Mouse (Mus musculus) CH12.LX (cell line): ENCODE data around the gene Trabd2b. TPM values are rescaled to one million over a fixed set of nuclear protein-coding genes. Genes with fewer than 3 reads are reported as not detected.

Experiments
- DNase-seq: peaks from one replicate; pipeline ENCODE4 v3.0.0-alpha.2; 2013; ENCODE audit errors: extremely low read depth
- H3K27ac ChIP-seq: 2 replicates; pipeline ENCODE4 v1.5.1; 2012; ENCODE audit warnings: low read depth, mild to moderate bottlenecking, control low read depth, moderate library complexity; ENCODE audit not compliant: insufficient read depth
- H3K27me3 ChIP-seq: replicated peaks from 2 replicates; pipeline ENCODE3; 2012; ENCODE audit warnings: inconsistent platforms
- H3K36me3 ChIP-seq, 2 experiments: replicated peaks in 1 of 2; 2 replicates each; pipeline versions ENCODE3 to v1.6.1; 2012; ENCODE audit warnings: inconsistent platforms in 1 of 2, low read length in 1 of 2, mild to moderate bottlenecking in 1 of 2, mixed read lengths in 1 of 2, moderate library complexity in 1 of 2; ENCODE audit not compliant: control insufficient read depth in 1 of 2, insufficient read depth in 1 of 2
- H3K4me1 ChIP-seq, 2 experiments: 2 replicates each; pipeline ENCODE4 v1.6.1; 2012; ENCODE audit warnings: inconsistent platforms in 1 of 2, moderate library complexity in 1 of 2; ENCODE audit not compliant: insufficient read depth in 2 of 2, control insufficient read depth in 1 of 2
- H3K4me2 ChIP-seq: 2 replicates; pipeline ENCODE4 v1.6.1; 2012; ENCODE audit warnings: low read depth, mild to moderate bottlenecking, control low read depth; ENCODE audit not compliant: poor library complexity, insufficient read depth, severe bottlenecking
- H3K4me3 ChIP-seq, 3 experiments: fragments of 150-350 bp in 1 of 3; sonication (generic) in 1 of 3; replicated peaks in 1 of 3; 2 replicates each; pipeline versions ENCODE3 to v1.5.1; 2011 to 2012; ENCODE audit warnings: low read depth in 2 of 3, low read length in 2 of 3, mild to moderate bottlenecking in 2 of 3, moderate library complexity in 2 of 3, control low read depth in 1 of 3, improper control_type of control experiment in 1 of 3, inconsistent platforms in 1 of 3, mixed read lengths in 1 of 3; ENCODE audit not compliant: poor library complexity in 1 of 3
- H3K79me2 ChIP-seq: replicated peaks from 2 replicates; pipeline ENCODE4 v1.6.1; 2012; ENCODE audit warnings: mild to moderate bottlenecking, moderate library complexity; ENCODE audit not compliant: control insufficient read depth, poor library complexity, insufficient read depth, severe bottlenecking; ENCODE audit errors: extremely low read depth
- H3K9ac ChIP-seq: 2 replicates; pipeline ENCODE4 v1.6.1; 2012; ENCODE audit warnings: low read depth, mild to moderate bottlenecking, control low read depth, moderate library complexity; ENCODE audit not compliant: insufficient read depth
- H3K9me3 ChIP-seq: replicated peaks from 2 replicates; pipeline ENCODE3; 2012; ENCODE audit warnings: low read length, inconsistent platforms, mixed read lengths
- BHLHE40 ChIP-seq: IDR thresholded peaks from 2 replicates; pipeline ENCODE4 v1.6.1; 2011; ENCODE audit warnings: mild to moderate bottlenecking, low read depth, low read length, improper control_type of control experiment
- CTCF ChIP-seq, 2 experiments: IDR thresholded peaks in 1 of 2; conservative IDR thresholded peaks in 1 of 2; 2 replicates each; pipeline ENCODE4 v1.5.1; 2011 to 2012; ENCODE audit warnings: low read depth in 2 of 2, low read length in 2 of 2, improper control_type of control experiment in 1 of 2, inconsistent platforms in 1 of 2, mild to moderate bottlenecking in 1 of 2, moderate library complexity in 1 of 2
- ELF1 ChIP-seq: IDR thresholded peaks from 2 replicates; pipeline ENCODE4 v1.6.1; 2014; ENCODE audit warnings: low read depth, mild to moderate bottlenecking, inconsistent platforms, low read length, improper control_type of control experiment
- ETS1 ChIP-seq: conservative IDR thresholded peaks from 2 replicates; pipeline ENCODE4 v1.6.1; 2012; ENCODE audit warnings: low read depth, mild to moderate bottlenecking, inconsistent platforms, low read length, improper control_type of control experiment, moderate library complexity
- GABPA ChIP-seq: IDR thresholded peaks from 2 replicates; pipeline ENCODE4 v1.6.1; 2012; ENCODE audit warnings: low read depth, low read length, improper control_type of control experiment, inconsistent platforms; ENCODE audit not compliant: insufficient replicate concordance
- IRF4 ChIP-seq: IDR thresholded peaks from 2 replicates; pipeline ENCODE4 v1.6.1; 2014; ENCODE audit warnings: low read depth, mild to moderate bottlenecking, inconsistent platforms, low read length, improper control_type of control experiment
- JUN ChIP-seq: IDR thresholded peaks from 2 replicates; pipeline ENCODE4 v1.6.1; 2011; ENCODE audit warnings: low read depth, mild to moderate bottlenecking, low read length, improper control_type of control experiment, moderate library complexity; ENCODE audit not compliant: insufficient read depth
- JUND ChIP-seq: conservative IDR thresholded peaks from 2 replicates; pipeline ENCODE4 v1.6.1; 2011; ENCODE audit warnings: low read depth, low read length, improper control_type of control experiment
- KAT2A ChIP-seq: IDR thresholded peaks from 2 replicates; pipeline ENCODE4 v1.6.1; 2012; ENCODE audit warnings: low read length, improper control_type of control experiment, inconsistent platforms; ENCODE audit not compliant: insufficient replicate concordance
- MAX ChIP-seq: IDR thresholded peaks from 2 replicates; pipeline ENCODE4 v1.6.1; 2011; ENCODE audit warnings: low read length, improper control_type of control experiment
- MAZ ChIP-seq: IDR thresholded peaks from 2 replicates; pipeline ENCODE4 v1.6.1; 2012; ENCODE audit warnings: low read depth, mild to moderate bottlenecking, inconsistent platforms, low read length, improper control_type of control experiment, moderate library complexity
- MEF2A ChIP-seq: IDR thresholded peaks from 2 replicates; pipeline ENCODE4 v1.6.1; 2014; ENCODE audit warnings: low read depth, mild to moderate bottlenecking, inconsistent platforms, low read length, improper control_type of control experiment, borderline replicate concordance
- MYC ChIP-seq: IDR thresholded peaks from 2 replicates; pipeline ENCODE4 v1.6.1; 2011; ENCODE audit warnings: low read depth, mild to moderate bottlenecking, improper control_type of control experiment, low read length
- NELFE ChIP-seq: IDR thresholded peaks from 2 replicates; pipeline ENCODE4 v1.6.1; 2011; ENCODE audit warnings: low read depth, low read length, improper control_type of control experiment
- NRF1 ChIP-seq: IDR thresholded peaks from 2 replicates; pipeline ENCODE4 v1.6.1; 2014; ENCODE audit warnings: low read depth, mild to moderate bottlenecking, inconsistent platforms, low read length, improper control_type of control experiment, moderate library complexity
- POLR2A ChIP-seq: IDR thresholded peaks from 2 replicates; pipeline ENCODE4 v1.6.1; 2011; ENCODE audit warnings: low read depth, mild to moderate bottlenecking, improper control_type of control experiment, low read length
- POLR2AphosphoS2 ChIP-seq: IDR thresholded peaks from 2 replicates; pipeline ENCODE4 v1.6.1; 2011; ENCODE audit warnings: low read depth, low read length, improper control_type of control experiment
- RAD21 ChIP-seq: IDR thresholded peaks from 2 replicates; pipeline ENCODE4 v1.6.1; 2011; ENCODE audit warnings: low read depth, mild to moderate bottlenecking, low read length, improper control_type of control experiment, moderate library complexity
- RCOR1 ChIP-seq: conservative IDR thresholded peaks from 2 replicates; pipeline ENCODE4 v1.6.1; 2012; ENCODE audit warnings: low read depth, mild to moderate bottlenecking, inconsistent platforms, low read length, improper control_type of control experiment
- SIN3A ChIP-seq: IDR thresholded peaks from 2 replicates; pipeline ENCODE4 v1.6.1; 2012; ENCODE audit warnings: low read length, improper control_type of control experiment, inconsistent platforms
- SMC3 ChIP-seq: IDR thresholded peaks from 2 replicates; pipeline ENCODE4 v1.6.1; 2011; ENCODE audit warnings: low read depth, low read length, improper control_type of control experiment
- TCF12 ChIP-seq: IDR thresholded peaks from 2 replicates; pipeline ENCODE4 v1.6.1; 2014; ENCODE audit warnings: low read depth, mild to moderate bottlenecking, inconsistent platforms, low read length, improper control_type of control experiment
- UBTF ChIP-seq: IDR thresholded peaks from 2 replicates; pipeline ENCODE4 v1.6.1; 2012; ENCODE audit warnings: low read depth, mild to moderate bottlenecking, inconsistent platforms, low read length, improper control_type of control experiment, moderate library complexity
- ZC3H11A ChIP-seq: IDR thresholded peaks from 2 replicates; pipeline ENCODE4 v1.6.1; 2012; ENCODE audit warnings: low read depth, mild to moderate bottlenecking, inconsistent platforms, low read length, improper control_type of control experiment
- ZKSCAN1 ChIP-seq: IDR thresholded peaks from 2 replicates; pipeline ENCODE4 v1.6.1; 2012; ENCODE audit warnings: low read depth, inconsistent platforms, low read length, improper control_type of control experiment, borderline replicate concordance
- ZMIZ1 ChIP-seq: IDR thresholded peaks from 2 replicates; pipeline ENCODE4 v1.6.1; 2012; ENCODE audit warnings: low read depth, mild to moderate bottlenecking, inconsistent platforms, low read length, improper control_type of control experiment
- ZNF384 ChIP-seq: IDR thresholded peaks from 2 replicates; pipeline ENCODE4 v1.6.1; 2012; ENCODE audit warnings: low read depth, low read length, improper control_type of control experiment, inconsistent platforms
- dilution Hi-C: fragments of 300-500 bp; cut with MboI; formaldehyde crosslinking; loops from 2 replicates; pipeline ENCODE4 v1.14.3; 2020; ENCODE audit warnings: low sequenced_read_pairs; ENCODE audit not compliant: extremely low pct_unique_long_range_greater_than_20kb, extremely low pct_ligation_motif_present
- in situ Hi-C: fragments of 300-500 bp; cut with MboI; formaldehyde crosslinking; loops from 3 replicates; pipeline ENCODE4 v1.14.3; 2019; ENCODE audit warnings: low sequenced_read_pairs, low pct_ligation_motif_present, low pct_unique_long_range_greater_than_20kb, mixed read lengths
- polyA plus RNA-seq: library from polyadenylated mRNA; unstranded; fragments of >175 nt; gene quantifications from 2 replicates; pipeline ENCODE4 v1.2.1, GENCODE M21; 2012; ENCODE audit warnings: low read depth; ENCODE audit not compliant: insufficient read length
- total RNA-seq, 2 experiments: library from RNA; depleted of rRNA; stranded (reverse); fragments of 300-350 nt in 1 of 2; fragments of >200 nt in 1 of 2; gene quantifications; 2 replicates each; pipeline ENCODE4 v1.2.3; 2012 to 2014

Trabd2b gene
- total and polyA plus RNA-seq, 3 experiments, result not detected

GRCm38 (mm10) chr4:114472143-114472542, 65.6 kb downstream of the Trabd2b start:
- TF ChIP-seq POLR2AphosphoS2 (no peak), ZKSCAN1 (no peak), SMC3 (no peak), CTCF (conservative IDR thresholded peaks at IDR 0.05 in 1 of 2, IDR thresholded peaks at IDR 0.05 in 1 of 2; ENCODE audit: low read depth in 2 of 2, low read length in 2 of 2) (no peak), RAD21 (no peak), ZMIZ1 (no peak), KAT2A (no peak), NRF1 (no peak), ETS1 (no peak), SIN3A (no peak), MEF2A (no peak), ZC3H11A (no peak), MAZ (no peak), MYC (no peak), JUN (no peak), ELF1 (no peak), POLR2A (no peak), MAX (no peak), GABPA (no peak), IRF4 (no peak)
- no peak overlapping the region for H3K9ac ChIP-seq
- H3K4me3 ChIP-seq, result no peak overlapping the region
- dilution Hi-C loops, result no loop called here
- H3K27me3 ChIP-seq, result peaks cover 71% of the 10 kb centered on the region
- H3K36me3 ChIP-seq, result no peaks in the 10 kb centered on the region
- no peak for DNase-seq
- no peak overlapping the region for H3K4me2 ChIP-seq
- no peaks in the 10 kb centered on the region for H3K4me1 ChIP-seq
- H3K27ac ChIP-seq, result no peak overlapping the region
- no peaks in the 10 kb centered on the region for H3K9me3 ChIP-seq
- no peaks in the 10 kb centered on the region for H3K79me2 ChIP-seq
- in situ Hi-C loops, result no loop called here

- dilution Hi-C loops, result no loop called here
- TF ChIP-seq BHLHE40 (no peak), MAX (no peak), NRF1 (no peak), TCF12 (no peak), IRF4 (no peak), POLR2AphosphoS2 (no peak), UBTF (no peak), NELFE (no peak), RCOR1 (no peak), ZNF384 (no peak), JUND (no peak), RAD21 (no peak), MEF2A (no peak), ZKSCAN1 (no peak)
- Histone ChIP-seq H3K9ac (no peak overlapping the region), H3K9me3 (no peaks in the 10 kb centered on the region), H3K27me3 (peaks cover 62% of the 10 kb centered on the region), H3K27ac (no peak overlapping the region), H3K4me3 (no peak overlapping the region), H3K36me3 (no peaks in the 10 kb centered on the region), H3K79me2 (no peaks in the 10 kb centered on the region), H3K4me2 (no peak overlapping the region), H3K4me1 (no peaks in the 10 kb centered on the region)
- in situ Hi-C loops, result no loop called here
- DNase-seq, result no peak
Measured at GRCm38 (mm10) chr4:114476316-114476715, 69.8 kb downstream of the Trabd2b start.
